In genomic region chr5:63923305-63924025, GRCm38 (mm10) we compare ENCODE assay signal across 13 mouse cellular contexts. TPM values are rescaled to one million over a fixed set of nuclear protein-coding genes. Genes with fewer than 3 reads are reported as not detected.
DNase-seq lines count a peak whose midpoint lies in the region.
"Had no signal": no experiment of that assay in that cellular context is flagged by ENCODE, and none has a peak within 500 bp of the region (broad histone marks: within the 10 kb centered on the region; RNA-seq: fewer than 3 reads in every experiment).

No protein-coding gene starts in this region.

- DNase-seq in kidney, adult 11 months, result peak; percentile 29
- no peak for DNase-seq in kidney, adult 18-20 months
- DNase-seq in heart, postnatal 14 days, result peak; percentile 9 to 13
- peak; percentile 53 for DNase-seq in kidney, postnatal 14 days
- peak; percentile 47 for DNase-seq in lung, postnatal 36 days
- no peak for DNase-seq in adipocyte (ENCODE audit: low spot score)
- DNase-seq in spleen, adult 18-20 months, result no peak
- no peak for DNase-seq in thymus, postnatal 4 days
- DNase-seq: adrenal gland, adult 2 months; cerebellum, adult 11 months; cerebellum, postnatal 36 days; forebrain, postnatal 0 days; thymus, adult 18-20 months had no signal

- intact Hi-C loops in heart, postnatal 14 days (cut with DNase I), result no loop called here

RNA-seq across cellular contexts. Expression of gene Rell1, which starts 45.2 kb away (rescaled TPM):
- total RNA-seq in heart, postnatal 14 days (2021), result 10 to 100 TPM; 14.0 to 15.1 TPM

Comparison
In these comparisons a context has a peak if more than half of its experiments do, and no peak if none do; other contexts are left out.
1. DNase-seq: peak in kidney, adult 11 months (single experiment), heart, postnatal 14 days (2 of 2), kidney, postnatal 14 days (single experiment) and lung, postnatal 36 days (single experiment); none in kidney, adult 18-20 months (single experiment), adipocyte (single experiment), spleen, adult 18-20 months (0 of 2) and thymus, postnatal 4 days (single experiment).